9 mouse cellular contexts compared by ENCODE assay signal in genomic region chr10:22140665-22141280, GRCm38 (mm10). TPM values are rescaled to one million over a fixed set of nuclear protein-coding genes. Genes with fewer than 3 reads are reported as not detected.
DNase-seq lines count a peak whose midpoint lies in the region; ATAC-seq lines count a peak whose summit lies in the region.
"Had no signal": no experiment of that assay in that cellular context is flagged by ENCODE, and none has a peak within 500 bp of the region (broad histone marks: within the 10 kb centered on the region; RNA-seq: fewer than 3 reads in every experiment).

No protein-coding gene starts in this region.

- no peak overlapping the region for H3K27ac ChIP-seq in embryonic facial prominence, embryonic 12.5 days
- H3K27ac ChIP-seq in liver, embryonic 11.5 days (ENCODE audit: low read depth, low read length), result no peak overlapping the region
- H3K27ac ChIP-seq in stomach, embryonic 16.5 days (ENCODE audit: low read length), result no peak overlapping the region

- ATAC-seq in embryonic facial prominence, embryonic 12.5 days (ENCODE audit: insufficient number of reproducible peaks, insufficient read depth, low FRiP score, low TSS enrichment), result no peak
- no peak for ATAC-seq in liver, embryonic 11.5 days (replicated peaks; ENCODE audit: low FRiP score)
- peak; percentile 26 for ATAC-seq in stomach, embryonic 16.5 days (ENCODE audit: insufficient read depth, low FRiP score)

- H3K36me3 ChIP-seq in embryonic facial prominence, embryonic 12.5 days, result no peaks in the 10 kb centered on the region
- no peaks in the 10 kb centered on the region for H3K36me3 ChIP-seq in liver, embryonic 11.5 days (ENCODE audit: control insufficient read depth, insufficient read depth, low read length)
- H3K36me3 ChIP-seq in stomach, embryonic 16.5 days (ENCODE audit: control insufficient read depth, insufficient read depth, low read length), result no peaks in the 10 kb centered on the region
- H3K36me3 ChIP-seq: G1E had no signal

- peak overlapping the region; percentile 49 for H3K9ac ChIP-seq in embryonic facial prominence, embryonic 12.5 days
- H3K9ac ChIP-seq in liver, embryonic 11.5 days (ENCODE audit: low read depth, low read length), result no peak overlapping the region; the same call in 1 of the 2 replicates
- H3K9ac ChIP-seq in stomach, embryonic 16.5 days (ENCODE audit: low read length), result peak overlapping the region; percentile 63

- WGBS in embryonic facial prominence, embryonic 12.5 days, result 0% methylated on average over 19 of the region's 19 CpGs
- 3% methylated on average over 19 of the region's 19 CpGs for WGBS in liver, embryonic 11.5 days
- 1% methylated on average over 19 of the region's 19 CpGs for WGBS in stomach, embryonic 16.5 days

- no peaks in the 10 kb centered on the region for H3K27me3 ChIP-seq in embryonic facial prominence, embryonic 12.5 days
- H3K27me3 ChIP-seq in liver, embryonic 11.5 days (replicated peaks; ENCODE audit: control insufficient read depth, insufficient read depth, low read length), result no peaks in the 10 kb centered on the region
- no peaks in the 10 kb centered on the region for H3K27me3 ChIP-seq in stomach, embryonic 16.5 days (ENCODE audit: control insufficient read depth, insufficient read depth, low read length)

- H3K4me1 ChIP-seq in embryonic facial prominence, embryonic 12.5 days, result no peaks in the 10 kb centered on the region
- H3K4me1 ChIP-seq in liver, embryonic 11.5 days (replicated peaks; ENCODE audit: control insufficient read depth, insufficient read depth, low read length), result no peaks in the 10 kb centered on the region
- H3K4me1 ChIP-seq in stomach, embryonic 16.5 days (ENCODE audit: control insufficient read depth, insufficient read depth, low read length), result no peaks in the 10 kb centered on the region

- no peaks in the 10 kb centered on the region for H3K9me3 ChIP-seq in embryonic facial prominence, embryonic 12.5 days
- no peaks in the 10 kb centered on the region for H3K9me3 ChIP-seq in liver, embryonic 11.5 days (ENCODE audit: control insufficient read depth, low read length)
- H3K9me3 ChIP-seq in stomach, embryonic 16.5 days (replicated peaks; ENCODE audit: control insufficient read depth, low read length), result no peaks in the 10 kb centered on the region
- H3K9me3 ChIP-seq: G1E had no signal

- peak overlapping the region; percentile 73 for H3K4me2 ChIP-seq in embryonic facial prominence, embryonic 12.5 days (replicated peaks)
- H3K4me2 ChIP-seq in liver, embryonic 11.5 days, result peak overlapping the region; percentile 57
- peak overlapping the region; percentile 71 for H3K4me2 ChIP-seq in stomach, embryonic 16.5 days (ENCODE audit: low read depth, low read length)

- peak overlapping the region; percentile 42 for H3K4me3 ChIP-seq in embryonic facial prominence, embryonic 12.5 days
- H3K4me3 ChIP-seq in liver, embryonic 11.5 days (ENCODE audit: low read depth, low read length), result 0 out of 2 replicates have a peak overlapping the region, but pooled peaks have one; percentile 20
- peak overlapping the region; percentile 45 for H3K4me3 ChIP-seq in stomach, embryonic 16.5 days (replicated peaks; ENCODE audit: low read length)

- peak; percentile 45 for DNase-seq in thymus, postnatal 14 days
- DNase-seq in thymus, adult 18-20 months, result no peak
- DNase-seq in heart, adult 9 months (ENCODE audit: low spot score in 2 of 2), result peak; percentile 49 to 71
- peak; percentile 85 for DNase-seq in kidney, adult 9 months
- peak; percentile 76 for DNase-seq in liver, embryonic 11.5 days (ENCODE audit: low spot score)
- peak; percentile 54 for DNase-seq in naive thymus-derived CD4-positive, alpha-beta T cell, adult 2 months (ENCODE audit: low read depth)

RNA-seq across cellular contexts. Expression of gene E030030I06Rik, which starts 8.3 kb away (rescaled TPM):
- polyA plus RNA-seq in embryonic facial prominence, embryonic 12.5 days (2016; fragmentation: Nextera tagmentation; extraction: Ambion mirVana), result 13.6 and 19.9 TPM in 2 replicates
- 6.3 and 8.2 TPM in 2 replicates for polyA plus RNA-seq in liver, embryonic 11.5 days (2014; fragmentation: Nextera tagmentation; extraction: Ambion mirVana)
- polyA plus RNA-seq in stomach, embryonic 16.5 days (2015; fragmentation: Nextera tagmentation; extraction: Ambion mirVana), result 18.7 and 18.9 TPM in 2 replicates

RNA-seq across cellular contexts. Expression of gene Raet1e, which starts 17.6 kb away (rescaled TPM):
- 8.6 and 8.9 TPM in 2 replicates for polyA plus RNA-seq in embryonic facial prominence, embryonic 12.5 days (2016; fragmentation: Nextera tagmentation; extraction: Ambion mirVana)
- polyA plus RNA-seq in liver, embryonic 11.5 days (2014; fragmentation: Nextera tagmentation; extraction: Ambion mirVana), result 3.2 and 4.0 TPM in 2 replicates
- polyA plus RNA-seq in stomach, embryonic 16.5 days (2015; fragmentation: Nextera tagmentation; extraction: Ambion mirVana), result 7.9 and 8.7 TPM in 2 replicates

RNA-seq across cellular contexts. Expression of gene H60b, which starts 17.6 kb away (rescaled TPM):
- polyA plus RNA-seq in embryonic facial prominence, embryonic 12.5 days (2016; fragmentation: Nextera tagmentation; extraction: Ambion mirVana), result 0.37 and 0.73 TPM in 2 replicates
- polyA plus RNA-seq in liver, embryonic 11.5 days (2014; fragmentation: Nextera tagmentation; extraction: Ambion mirVana), result 0.29 TPM in 1 of 2 replicates, not detected in the other
- polyA plus RNA-seq in stomach, embryonic 16.5 days (2015; fragmentation: Nextera tagmentation; extraction: Ambion mirVana), result 0.49 and 0.91 TPM in 2 replicates
- polyA plus RNA-seq: G1E had no signal

Comparison
In these comparisons a context has a peak if more than half of its experiments do, and no peak if none do; other contexts are left out.
1. DNase-seq: peak in thymus, postnatal 14 days (single experiment), heart, adult 9 months (2 of 2), kidney, adult 9 months (single experiment), liver, embryonic 11.5 days (single experiment) and naive thymus-derived CD4-positive, alpha-beta T cell, adult 2 months (single experiment); none in thymus, adult 18-20 months (0 of 2).
2. Peak in every context shown above with its lines, with median percentiles within 50 percentile points of each other: H3K4me2 ChIP-seq and H3K4me3 ChIP-seq.